Comparison of ENCODE assay signal across 25 mouse cellular contexts in genomic region chr3:40452958-40453357, GRCm38 (mm10).
DNase-seq lines count a peak whose midpoint lies in the region; ATAC-seq and TF ChIP-seq lines count a peak whose summit lies in the region.
"Had no signal": no experiment of that assay in that cellular context is flagged by ENCODE, and none has a peak within 500 bp of the region (broad histone marks: within the 10 kb centered on the region; RNA-seq: fewer than 3 reads in every experiment).

No protein-coding gene starts in this region.

- ATAC-seq in heart, embryonic 12.5 days (ENCODE audit: insufficient number of reproducible peaks, low FRiP score): no peak
- ATAC-seq in limb, embryonic 13.5 days (ENCODE audit: low FRiP score, low read depth): no peak
- peak; percentile 77 for ATAC-seq in lung, postnatal 0 days
- no peak for ATAC-seq in midbrain, embryonic 14.5 days (ENCODE audit: low FRiP score, low TSS enrichment)
- ATAC-seq: midbrain, embryonic 16.5 days had no signal

- WGBS in heart, adult 2 months: 68% methylated on average over 5 of the region's 5 CpGs
- WGBS in heart, embryonic 12.5 days: 80% methylated on average over 5 of the region's 5 CpGs
- WGBS in limb, embryonic 13.5 days: 86% methylated on average over 5 of the region's 5 CpGs
- WGBS in limb, embryonic 10.5 days: 93% methylated on average over 5 of the region's 5 CpGs
- WGBS in lung, postnatal 0 days: 63% methylated on average over 5 of the region's 5 CpGs
- WGBS in midbrain, embryonic 14.5 days: 89% methylated on average over 5 of the region's 5 CpGs

- H3K4me3 ChIP-seq in heart, adult 2 months: no peak overlapping the region; the same call in 1 of the 2 replicates
- no peak overlapping the region for H3K4me3 ChIP-seq in heart, embryonic 12.5 days
- no peak overlapping the region for H3K4me3 ChIP-seq in limb, embryonic 13.5 days
- no peak overlapping the region for H3K4me3 ChIP-seq in limb, embryonic 10.5 days
- no peak overlapping the region for H3K4me3 ChIP-seq in lung, postnatal 0 days (ENCODE audit: low read depth, low read length)
- no peak overlapping the region for H3K4me3 ChIP-seq in midbrain, embryonic 14.5 days (replicated peaks; ENCODE audit: low read depth, low read length)
- H3K4me3 ChIP-seq: erythroblast, embryonic 14.5 days; forebrain, embryonic 12.5 days; kidney, embryonic 15.5 days; limb, embryonic 12.5 days; liver, embryonic 13.5 days; myocyte; neural tube, embryonic 13.5 days; stomach, embryonic 15.5 days had no signal

- peaks cover 5% of the 10 kb centered on the region; the same call in 1 of the 2 replicates for H3K4me1 ChIP-seq in heart, adult 2 months (ENCODE audit: control insufficient read depth, insufficient read depth, low read length)
- peaks cover 22% of the 10 kb centered on the region for H3K4me1 ChIP-seq in heart, embryonic 12.5 days (replicated peaks)
- peaks cover 24% of the 10 kb centered on the region for H3K4me1 ChIP-seq in limb, embryonic 13.5 days
- peaks cover 11% of the 10 kb centered on the region for H3K4me1 ChIP-seq in limb, embryonic 10.5 days
- H3K4me1 ChIP-seq in lung, postnatal 0 days (ENCODE audit: insufficient read depth, low read depth, low read length): no peaks in the 10 kb centered on the region
- no peaks in the 10 kb centered on the region for H3K4me1 ChIP-seq in midbrain, embryonic 14.5 days (ENCODE audit: control insufficient read depth, insufficient read depth, low read length)
- H3K4me1 ChIP-seq: forebrain, embryonic 12.5 days; liver, embryonic 13.5 days had no signal

- no peak for TF ChIP-seq POLR2A in heart, adult 2 months (IDR thresholded peaks at IDR 0.05; ENCODE audit: insufficient read depth, low read depth, low read length)

- no peak for TF ChIP-seq EP300 in heart, adult 2 months (IDR thresholded peaks at IDR 0.05; ENCODE audit: insufficient read depth, low read depth, low read length)
- no peak for TF ChIP-seq EP300 in lung, postnatal 0 days (IDR thresholded peaks at IDR 0.05)

- intact Hi-C loops in heart, adult 2 months (cut with DNase I): no loop called here

- no peaks in the 10 kb centered on the region for H3K79me2 ChIP-seq in heart, adult 2 months (replicated peaks; ENCODE audit: control insufficient read depth, insufficient read depth, low read length)

- no peaks in the 10 kb centered on the region for H3K27me3 ChIP-seq in heart, adult 2 months (ENCODE audit: control insufficient read depth, insufficient read depth, low read length)
- no peaks in the 10 kb centered on the region for H3K27me3 ChIP-seq in heart, embryonic 12.5 days (replicated peaks)
- no peaks in the 10 kb centered on the region for H3K27me3 ChIP-seq in limb, embryonic 13.5 days
- no peaks in the 10 kb centered on the region for H3K27me3 ChIP-seq in limb, embryonic 10.5 days (ENCODE audit: low read depth, poor library complexity, severe bottlenecking)
- no peaks in the 10 kb centered on the region for H3K27me3 ChIP-seq in lung, postnatal 0 days (replicated peaks; ENCODE audit: insufficient read depth, low read length)
- H3K27me3 ChIP-seq in midbrain, embryonic 14.5 days (ENCODE audit: control insufficient read depth, insufficient read depth, low read length): no peaks in the 10 kb centered on the region
- H3K27me3 ChIP-seq: forebrain, embryonic 12.5 days; kidney, embryonic 15.5 days; limb, embryonic 12.5 days; liver, embryonic 13.5 days; neural tube, embryonic 13.5 days; stomach, embryonic 15.5 days had no signal

- no peak overlapping the region for H3K4me2 ChIP-seq in heart, embryonic 12.5 days
- no peak overlapping the region for H3K4me2 ChIP-seq in limb, embryonic 13.5 days (replicated peaks)
- no peak overlapping the region for H3K4me2 ChIP-seq in lung, postnatal 0 days (replicated peaks; ENCODE audit: low read depth, low read length)
- H3K4me2 ChIP-seq in midbrain, embryonic 14.5 days (ENCODE audit: low read length): no peak overlapping the region
- H3K4me2 ChIP-seq: forebrain, embryonic 12.5 days; kidney, embryonic 15.5 days; limb, embryonic 12.5 days; liver, embryonic 13.5 days; neural tube, embryonic 13.5 days; stomach, embryonic 15.5 days had no signal

- H3K27ac ChIP-seq in heart, adult 2 months: peak overlapping the region; percentile 56
- no peak overlapping the region for H3K27ac ChIP-seq in heart, embryonic 12.5 days (ENCODE audit: poor library complexity, severe bottlenecking)
- 0 out of 2 replicates have a peak overlapping the region, but pooled peaks have one; percentile 10 for H3K27ac ChIP-seq in limb, embryonic 13.5 days
- no peak overlapping the region for H3K27ac ChIP-seq in limb, embryonic 10.5 days
- H3K27ac ChIP-seq in lung, postnatal 0 days (ENCODE audit: low read length): no peak overlapping the region
- no peak overlapping the region for H3K27ac ChIP-seq in midbrain, embryonic 14.5 days (replicated peaks; ENCODE audit: low read depth, low read length)
- H3K27ac ChIP-seq: forebrain, embryonic 12.5 days; kidney, embryonic 15.5 days; liver, embryonic 13.5 days; neural tube, embryonic 13.5 days; stomach, embryonic 15.5 days had no signal

- no peaks in the 10 kb centered on the region for H3K9me3 ChIP-seq in heart, embryonic 12.5 days (replicated peaks)
- no peaks in the 10 kb centered on the region for H3K9me3 ChIP-seq in limb, embryonic 13.5 days
- H3K9me3 ChIP-seq in limb, embryonic 10.5 days (replicated peaks): no peaks in the 10 kb centered on the region
- no peaks in the 10 kb centered on the region for H3K9me3 ChIP-seq in lung, postnatal 0 days (ENCODE audit: low read length)
- H3K9me3 ChIP-seq in midbrain, embryonic 14.5 days (ENCODE audit: control insufficient read depth, low read length): no peaks in the 10 kb centered on the region
- H3K9me3 ChIP-seq: forebrain, embryonic 12.5 days; kidney, embryonic 15.5 days; limb, embryonic 12.5 days; liver, embryonic 13.5 days; neural tube, embryonic 13.5 days; stomach, embryonic 15.5 days had no signal

- H3K9ac ChIP-seq in heart, adult 2 months (ENCODE audit: low read depth, low read length): no peak overlapping the region
- H3K9ac ChIP-seq in heart, embryonic 12.5 days: no peak overlapping the region
- no peak overlapping the region for H3K9ac ChIP-seq in limb, embryonic 13.5 days
- no peak overlapping the region for H3K9ac ChIP-seq in lung, postnatal 0 days (replicated peaks; ENCODE audit: low read depth)
- no peak overlapping the region for H3K9ac ChIP-seq in midbrain, embryonic 14.5 days (replicated peaks; ENCODE audit: low read length)
- H3K9ac ChIP-seq: forebrain, embryonic 12.5 days; kidney, embryonic 15.5 days; limb, embryonic 12.5 days; liver, embryonic 13.5 days; neural tube, embryonic 13.5 days; stomach, embryonic 15.5 days had no signal

- DNase-seq in heart, adult 2 months: no peak
- no peak for DNase-seq in limb, embryonic 10.5 days (ENCODE audit: low spot score)
- peak; percentile 68 for DNase-seq in lung, postnatal 0 days (ENCODE audit: low spot score)
- DNase-seq in midbrain, embryonic 14.5 days: no peak
- DNase-seq in urinary bladder, postnatal 36 days (ENCODE audit: low spot score in 2 of 2): no peak
- DNase-seq: adrenal gland, postnatal 25 days; cerebellum, adult 8-10 months; gastrocnemius, postnatal 36 days; kidney, adult 11 months; kidney, postnatal 36 days; layer of hippocampus, postnatal 36 days; liver, embryonic 13.5 days; right cerebral cortex, postnatal 25 days; spleen, adult 18-20 months; thymus, postnatal 25 days had no signal

- no peaks in the 10 kb centered on the region for H3K36me3 ChIP-seq in heart, adult 2 months (ENCODE audit: control insufficient read depth, insufficient read depth, low read length)
- H3K36me3 ChIP-seq in heart, embryonic 12.5 days: no peaks in the 10 kb centered on the region
- H3K36me3 ChIP-seq in limb, embryonic 13.5 days: no peaks in the 10 kb centered on the region
- H3K36me3 ChIP-seq in limb, embryonic 10.5 days: no peaks in the 10 kb centered on the region
- H3K36me3 ChIP-seq in lung, postnatal 0 days (ENCODE audit: insufficient read depth, low read length): no peaks in the 10 kb centered on the region
- no peaks in the 10 kb centered on the region for H3K36me3 ChIP-seq in midbrain, embryonic 14.5 days (ENCODE audit: control insufficient read depth, insufficient read depth, low read length)
- H3K36me3 ChIP-seq: forebrain, embryonic 12.5 days; kidney, embryonic 15.5 days; limb, embryonic 12.5 days; liver, embryonic 13.5 days; neural tube, embryonic 13.5 days; stomach, embryonic 15.5 days had no signal

- TF ChIP-seq CTCF in heart, adult 2 months (IDR thresholded peaks at IDR 0.05): no peak
- TF ChIP-seq CTCF in lung, postnatal 0 days (IDR thresholded peaks at IDR 0.05): no peak

Comparison
In these comparisons a context has a peak if more than half of its experiments do, and no peak if none do; other contexts are left out.
1. H3K27ac ChIP-seq: peak in heart, adult 2 months (single experiment) and limb, embryonic 13.5 days (single experiment); none in heart, embryonic 12.5 days (single experiment), limb, embryonic 10.5 days (single experiment), lung, postnatal 0 days (single experiment) and midbrain, embryonic 14.5 days (single experiment).